In the genomic region with DNA sequence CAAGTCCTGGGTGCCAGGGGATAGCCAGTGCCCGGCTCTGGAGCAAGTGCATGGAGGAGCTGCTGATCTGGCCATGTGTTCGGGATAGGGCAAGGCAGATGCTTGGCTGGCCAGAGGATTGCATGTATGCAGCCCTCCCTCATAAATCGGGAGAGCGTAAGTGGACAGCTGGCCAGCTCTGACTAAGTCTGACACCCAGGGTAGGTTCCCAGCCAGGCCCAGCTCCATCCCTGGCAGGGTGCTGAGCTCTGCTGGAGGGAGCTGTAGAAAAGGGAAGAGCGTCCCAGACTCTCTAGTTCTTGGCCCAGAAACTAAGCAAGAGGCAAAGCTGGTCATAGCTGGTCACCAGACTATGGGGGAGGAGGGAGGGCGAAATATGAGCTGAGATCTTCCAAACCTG, we compare ENCODE assay signal across 16 mouse cellular contexts. TPM values are rescaled to one million over a fixed set of nuclear protein-coding genes. Genes with fewer than 3 reads are reported as not detected.
DNase-seq lines count a peak whose midpoint lies in the region; ATAC-seq and TF ChIP-seq lines count a peak whose summit lies in the region.
"Had no signal": no experiment of that assay in that cellular context is flagged by ENCODE, and none has a peak within 500 bp of the region (broad histone marks: within the 10 kb centered on the region; RNA-seq: fewer than 3 reads in every experiment).

No protein-coding gene starts in this region.

- H3K9ac ChIP-seq in lung, postnatal 0 days (replicated peaks; ENCODE audit: low read depth), result no peak overlapping the region
- no peak overlapping the region for H3K9ac ChIP-seq in stomach, embryonic 14.5 days (replicated peaks; ENCODE audit: low read depth, low read length)

- no peak overlapping the region for H3K4me2 ChIP-seq in lung, postnatal 0 days (replicated peaks; ENCODE audit: low read depth, low read length)
- no peak overlapping the region for H3K4me2 ChIP-seq in stomach, embryonic 14.5 days (replicated peaks; ENCODE audit: low read depth, low read length)
- H3K4me2 ChIP-seq: liver, embryonic 11.5 days had no signal

- H3K27ac ChIP-seq in lung, postnatal 0 days (ENCODE audit: low read length), result no peak overlapping the region
- peak overlapping the region; percentile 33; the same call in 1 of the 2 replicates for H3K27ac ChIP-seq in stomach, embryonic 14.5 days (ENCODE audit: low read length)
- H3K27ac ChIP-seq: left cerebral cortex, adult 2 months had no signal

- TF ChIP-seq CTCF in lung, postnatal 0 days (IDR thresholded peaks at IDR 0.05), result no peak

- H3K9me3 ChIP-seq in lung, postnatal 0 days (ENCODE audit: low read length), result no peaks in the 10 kb centered on the region
- no peaks in the 10 kb centered on the region for H3K9me3 ChIP-seq in stomach, embryonic 14.5 days (ENCODE audit: control insufficient read depth, low read depth, low read length)

- H3K4me1 ChIP-seq in lung, postnatal 0 days (ENCODE audit: insufficient read depth, low read depth, low read length), result no peaks in the 10 kb centered on the region
- H3K4me1 ChIP-seq in stomach, embryonic 14.5 days (ENCODE audit: control insufficient read depth, insufficient read depth, low read length), result peaks cover 21% of the 10 kb centered on the region

- peak; percentile 16 for DNase-seq in gastrocnemius, adult 18-20 months (ENCODE audit: low spot score)
- no peak for DNase-seq in gastrocnemius, adult 8-10 months (ENCODE audit: low spot score in 2 of 2)
- DNase-seq in lung, postnatal 0 days (ENCODE audit: low spot score), result peak; percentile 52
- DNase-seq in lung, postnatal 36 days, result no peak
- peak; percentile 76 for DNase-seq in gastrocnemius, postnatal 25 days
- DNase-seq in kidney, adult 18-20 months, result no peak
- no peak for DNase-seq in right cerebral cortex, adult 18-20 months
- DNase-seq: adrenal gland, postnatal 36 days; spleen, adult 18-20 months; thymus, adult 18-20 months had no signal

- H3K4me3 ChIP-seq in lung, postnatal 0 days (ENCODE audit: low read depth, low read length), result no peak overlapping the region
- H3K4me3 ChIP-seq in stomach, embryonic 14.5 days (ENCODE audit: low read depth, low read length), result no peak overlapping the region
- H3K4me3 ChIP-seq: left cerebral cortex, adult 2 months; myocyte had no signal

- 56% methylated on average over 6 of the region's 6 CpGs for WGBS in lung, postnatal 0 days
- WGBS in stomach, embryonic 14.5 days, result 64% methylated on average over 6 of the region's 6 CpGs

- H3K36me3 ChIP-seq in lung, postnatal 0 days (ENCODE audit: insufficient read depth, low read length), result no peaks in the 10 kb centered on the region
- no peaks in the 10 kb centered on the region for H3K36me3 ChIP-seq in stomach, embryonic 14.5 days (ENCODE audit: control insufficient read depth, insufficient read depth, low read length)

- TF ChIP-seq EP300 in lung, postnatal 0 days (IDR thresholded peaks at IDR 0.05), result no peak

- H3K27me3 ChIP-seq in lung, postnatal 0 days (replicated peaks; ENCODE audit: insufficient read depth, low read length), result no peaks in the 10 kb centered on the region
- no peaks in the 10 kb centered on the region for H3K27me3 ChIP-seq in stomach, embryonic 14.5 days (ENCODE audit: control insufficient read depth, insufficient read depth, low read length)

- peak; percentile 35 for ATAC-seq in lung, postnatal 0 days
- ATAC-seq in stomach, embryonic 14.5 days (ENCODE audit: insufficient number of reproducible peaks, insufficient read depth, low FRiP score, low read depth), result no peak
- ATAC-seq: intestine, postnatal 0 days had no signal

RNA-seq across cellular contexts. Expression of a gene that starts 38.5 kb away (rescaled TPM):
- total RNA-seq in gastrocnemius, adult 18-20 months (2021), result under 1 TPM; 0.25 to 0.40 TPM
- total RNA-seq in gastrocnemius, adult 8-10 months (2022), result under 1 TPM; 0.21 to 0.67 (median 0.25) TPM
- 24.1 and 25.5 TPM in 2 replicates for polyA plus RNA-seq in lung, postnatal 0 days (2015; fragmentation: Nextera tagmentation; extraction: Ambion mirVana)
- total RNA-seq in gastrocnemius, postnatal 25 days (2021), result 1 to 10 TPM; 2.1 to 2.2 TPM
- polyA plus RNA-seq in stomach, embryonic 14.5 days (2014; fragmentation: Nextera tagmentation; extraction: Ambion mirVana), result 16.8 and 20.9 TPM in 2 replicates
- total RNA-seq: hematopoietic stem cell, adult 5-6 weeks had no signal
- polyA plus RNA-seq: myocyte had no signal

RNA-seq across cellular contexts. Expression of a gene that starts 48.6 kb away (rescaled TPM):
- 100 to 1,000 TPM in 1 of 2 experiments, 10 to 100 TPM in 1; 93.9 to 108 TPM for total RNA-seq in gastrocnemius, adult 18-20 months (2021)
- total RNA-seq in gastrocnemius, adult 8-10 months (2022), result 100 to 1,000 TPM in 2 of 4 experiments, 10 to 100 TPM in 2; 97.3 to 122 (median 108) TPM
- polyA plus RNA-seq in lung, postnatal 0 days (2015; fragmentation: Nextera tagmentation; extraction: Ambion mirVana), result 249 and 268 TPM in 2 replicates
- 10 to 100 TPM; 83.2 to 86.8 TPM for total RNA-seq in gastrocnemius, postnatal 25 days (2021)
- polyA plus RNA-seq in stomach, embryonic 14.5 days (2014; fragmentation: Nextera tagmentation; extraction: Ambion mirVana), result 126 and 135 TPM in 2 replicates

Comparison
In these comparisons a context has a peak if more than half of its experiments do, and no peak if none do; other contexts are left out.
1. DNase-seq: peak in gastrocnemius, adult 18-20 months (single experiment), lung, postnatal 0 days (single experiment) and gastrocnemius, postnatal 25 days (single experiment); none in gastrocnemius, adult 8-10 months (0 of 2), lung, postnatal 36 days (single experiment), kidney, adult 18-20 months (single experiment) and right cerebral cortex, adult 18-20 months (single experiment).